Mouse (Mus musculus) heart, postnatal 4 days (tissue): ENCODE results near the gene Kcna2. TPM values are rescaled to one million over a fixed set of nuclear protein-coding genes. Genes with fewer than 3 reads are reported as not detected.

Experiments used
- DNase-seq: peaks from one replicate; pipeline ENCODE4 v3.0.0; 2021
- total RNA-seq, 2 experiments: library from RNA; stranded (reverse); gene quantifications; 2 replicates each; pipeline ENCODE4 v1.2.3; 2021

The Kcna2 gene
- total RNA-seq, 2 experiments from 2014 or later, result 0.14 to 0.43 TPM

GRCm38 (mm10) chr3:107103041-107103440 lies 2.1 kb downstream of the Kcna2 start:
- no peak for DNase-seq

GRCm38 (mm10) chr3:107103462-107103861 lies 2.5 kb downstream of the Kcna2 start:
- no peak for DNase-seq

- DNase-seq, result no peak
Measured at GRCm38 (mm10) chr3:107105986-107106385, 5.0 kb downstream of the Kcna2 start.

GRCm38 (mm10) chr3:107112498-107112897 lies 11.6 kb downstream of the Kcna2 start:
- DNase-seq, result no peak

- no peak for DNase-seq
Measured at GRCm38 (mm10) chr3:107112932-107113659, 12.2 kb downstream of the Kcna2 start.

- no peak for DNase-seq
Measured at GRCm38 (mm10) chr3:107113771-107114737, 13.1 kb downstream of the Kcna2 start.

GRCm38 (mm10) chr3:107114941-107115340 lies 14.0 kb downstream of the Kcna2 start:
- no peak for DNase-seq

- DNase-seq, result no peak
Measured at GRCm38 (mm10) chr3:107115746-107116145, 14.8 kb downstream of the Kcna2 start.

- DNase-seq, result no peak
Measured at GRCm38 (mm10) chr3:107119864-107120564, 19.1 kb downstream of the Kcna2 start.

GRCm38 (mm10) chr3:107122306-107122705 lies 21.4 kb downstream of the Kcna2 start:
- DNase-seq, result no peak

- no peak for DNase-seq
Measured at GRCm38 (mm10) chr3:107127667-107128066, 26.7 kb downstream of the Kcna2 start.

GRCm38 (mm10) chr3:107128421-107128820 lies 27.5 kb downstream of the Kcna2 start:
- no peak for DNase-seq

GRCm38 (mm10) chr3:107129251-107129650 lies 28.3 kb downstream of the Kcna2 start:
- DNase-seq, result no peak

GRCm38 (mm10) chr3:107130661-107131326 lies 29.8 kb downstream of the Kcna2 start:
- peak; percentile 86 for DNase-seq

GRCm38 (mm10) chr3:107131846-107132245 lies 30.9 kb downstream of the Kcna2 start:
- DNase-seq, result no peak

GRCm38 (mm10) chr3:107132651-107133050 lies 31.7 kb downstream of the Kcna2 start:
- DNase-seq, result no peak

GRCm38 (mm10) chr3:107134457-107134856 lies 33.5 kb downstream of the Kcna2 start:
- no peak for DNase-seq

- no peak for DNase-seq
Measured at GRCm38 (mm10) chr3:107147126-107147525, 46.2 kb downstream of the Kcna2 start.

- DNase-seq, result peak; percentile 48
Measured at GRCm38 (mm10) chr3:107149006-107149405, 48.1 kb downstream of the Kcna2 start.

GRCm38 (mm10) chr3:107150469-107150868 lies 49.5 kb downstream of the Kcna2 start:
- no peak for DNase-seq

GRCm38 (mm10) chr3:107150872-107151540 lies 50.1 kb downstream of the Kcna2 start:
- no peak for DNase-seq
